ENCODE assay signal across 8 mouse cellular contexts in genomic region chr12:30583586-30584355, GRCm38 (mm10). TPM values are rescaled to one million over a fixed set of nuclear protein-coding genes. Genes with fewer than 3 reads are reported as not detected.
A peak's percentile ranks its signal among the peaks of the same experiment; 100 is the strongest.
DNase-seq lines count a peak whose midpoint lies in the region; ATAC-seq lines count a peak whose summit lies in the region.

No protein-coding gene starts in this region.

- ATAC-seq in heart, embryonic 11.5 days (replicated peaks; ENCODE audit: insufficient number of reproducible peaks, low FRiP score, low TSS enrichment): peak; percentile 10; the same call in 1 of the 2 replicates
- ATAC-seq in heart, embryonic 15.5 days (replicated peaks; ENCODE audit: insufficient number of reproducible peaks, insufficient read depth, low FRiP score, low read depth): no peak

- intact Hi-C loops in heart, postnatal 36 days (cut with DNase I): loop anchor here (5.0 kb wide), 1 partner anchor 676 kb away; no protein-coding TSS in a partner anchor

- H3K79me2 ChIP-seq in macrophage (ENCODE audit: inconsistent target): peaks cover 9% of the 10 kb centered on the region; the same call in 1 of the 2 replicates

- H3K36me3 ChIP-seq in heart, embryonic 11.5 days (ENCODE audit: control insufficient read depth, insufficient read depth, low read length): no peaks in the 10 kb centered on the region
- peaks cover 12% of the 10 kb centered on the region; the same call in 1 of the 2 replicates for H3K36me3 ChIP-seq in heart, embryonic 15.5 days
- H3K36me3 ChIP-seq in macrophage (ENCODE audit: inconsistent target): peaks cover 26% of the 10 kb centered on the region

- H3K27ac ChIP-seq in heart, embryonic 11.5 days (ENCODE audit: low read depth, low read length): peak overlapping the region; percentile 84; the same call in 1 of the 2 replicates
- H3K27ac ChIP-seq in heart, embryonic 15.5 days: peak overlapping the region; percentile 87
- peak overlapping the region; percentile 45 for H3K27ac ChIP-seq in macrophage

- H3K9ac ChIP-seq in heart, embryonic 11.5 days (ENCODE audit: low read depth, low read length): peak overlapping the region; percentile 92
- H3K9ac ChIP-seq in heart, embryonic 15.5 days: peak overlapping the region; percentile 80

- no peak for DNase-seq in heart, postnatal 36 days
- peak; percentile 24 to 74 for DNase-seq in spleen, postnatal 4 days (ENCODE audit: low spot score in 2 of 2)
- DNase-seq in spleen, postnatal 36 days (ENCODE audit: low spot score in 2 of 2): no peak
- DNase-seq in layer of hippocampus, postnatal 14 days (ENCODE audit: low spot score in 2 of 2): no peak
- DNase-seq in cerebellum, postnatal 10 days: no peak

- peak overlapping the region; percentile 71 for H3K4me2 ChIP-seq in heart, embryonic 11.5 days
- peak overlapping the region; percentile 84 for H3K4me2 ChIP-seq in heart, embryonic 15.5 days

- H3K4me1 ChIP-seq in heart, embryonic 11.5 days (ENCODE audit: control insufficient read depth, insufficient read depth, low read length): no peaks in the 10 kb centered on the region
- H3K4me1 ChIP-seq in heart, embryonic 15.5 days (replicated peaks): peaks cover 11% of the 10 kb centered on the region

- H3K4me3 ChIP-seq in heart, embryonic 11.5 days (ENCODE audit: low read depth, low read length): peak overlapping the region; percentile 77
- H3K4me3 ChIP-seq in heart, embryonic 15.5 days: peak overlapping the region; percentile 77
- H3K4me3 ChIP-seq in macrophage (ENCODE audit: inconsistent target): peak overlapping the region; percentile 82

- 16% methylated on average over 12 of the region's 12 CpGs for WGBS in heart, embryonic 11.5 days (ENCODE audit: insufficient replicate concordance)
- WGBS in heart, embryonic 15.5 days: 13% methylated on average over 12 of the region's 12 CpGs
- WGBS in macrophage (ENCODE audit: missing documents): 17% methylated on average over 12 of the region's 12 CpGs

- H3K27me3 ChIP-seq in heart, embryonic 11.5 days (ENCODE audit: control insufficient read depth, insufficient read depth, low read length): no peaks in the 10 kb centered on the region
- no peaks in the 10 kb centered on the region; the same call in 1 of the 2 replicates for H3K27me3 ChIP-seq in heart, embryonic 15.5 days

- H3K9me3 ChIP-seq in heart, embryonic 11.5 days (replicated peaks; ENCODE audit: control insufficient read depth, low read length): no peaks in the 10 kb centered on the region
- H3K9me3 ChIP-seq in heart, embryonic 15.5 days (replicated peaks): no peaks in the 10 kb centered on the region

RNA-seq across cellular contexts. Expression of gene Tmem18, which starts 0.5 kb away (rescaled TPM):
- 13.7 and 15.7 TPM in 2 replicates for polyA plus RNA-seq in heart, embryonic 11.5 days (2014; fragmentation: Nextera tagmentation; extraction: Ambion mirVana)
- total RNA-seq in heart, postnatal 36 days (2021): 10 to 100 TPM in 1 of 2 experiments, 1 to 10 TPM in 1; 6.8 to 10.0 TPM
- polyA plus RNA-seq in heart, embryonic 15.5 days (2015; fragmentation: Nextera tagmentation; extraction: Ambion mirVana): 12.8 and 16.7 TPM in 2 replicates
- 10 to 100 TPM in 21 of 26 experiments, 1 to 10 TPM in 5; 6.3 to 54.7 (median 24.4) TPM for total RNA-seq in macrophage (2018; cell fraction: chromatin; rRNA removed)
- total RNA-seq in macrophage (2018; cell fraction: cytosol; rRNA removed): 10 to 100 TPM in 20 of 26 experiments, 1 to 10 TPM in 6; 6.8 to 22.0 (median 12.9) TPM
- total RNA-seq in macrophage (2018; cell fraction: nucleus; rRNA removed): 10 to 100 TPM in 24 of 26 experiments, 1 to 10 TPM in 2; 9.4 to 41.1 (median 15.9) TPM
- 14.2 to 19.3 TPM (median 18.3 TPM) in 3 replicates for polyA plus RNA-seq in macrophage (2018)
- 10 to 100 TPM; 46.0 to 51.8 TPM for total RNA-seq in layer of hippocampus, postnatal 14 days (2021)

Comparison
In these comparisons a context has a peak if more than half of its experiments do, and no peak if none do; other contexts are left out.
1. DNase-seq: peak in spleen, postnatal 4 days (2 of 2); none in heart, postnatal 36 days (0 of 2), spleen, postnatal 36 days (0 of 2), layer of hippocampus, postnatal 14 days (0 of 2) and cerebellum, postnatal 10 days (0 of 2).
2. Peak in every context shown above with its lines, with median percentiles within 50 percentile points of each other: H3K27ac ChIP-seq and H3K4me3 ChIP-seq.